Mouse (Mus musculus) hindbrain, embryonic 13.5 days (tissue): ENCODE measurements around the gene Copz1. TPM values are rescaled to one million over a fixed set of nuclear protein-coding genes. Genes with fewer than 3 reads are reported as not detected.

Experiments
- ATAC-seq: fragments of 200-750 bp; cut with Nextera tagmentation; 2 replicates; pipeline ENCODE4 v1.8.0; 2017; ENCODE audit warnings: moderate TSS enrichment; ENCODE audit not compliant: low FRiP score
- H3K27ac ChIP-seq: fragments of 300-500 bp; sonication (generic); 2 replicates; pipeline ENCODE4 v1.5.1; 2015; ENCODE audit warnings: inconsistent platforms, mild to moderate bottlenecking, moderate library complexity
- H3K27me3 ChIP-seq: fragments of 300-500 bp; sonication (generic); 2 replicates; pipeline ENCODE4 v1.6.1; 2015; ENCODE audit warnings: mild to moderate bottlenecking, inconsistent platforms
- H3K36me3 ChIP-seq: fragments of 300-500 bp; sonication (generic); 2 replicates; pipeline ENCODE4 v1.6.1; 2015; ENCODE audit warnings: mild to moderate bottlenecking, inconsistent platforms
- H3K4me1 ChIP-seq: fragments of 300-500 bp; sonication (generic); replicated peaks from 2 replicates; pipeline ENCODE4 v1.6.1; 2015; ENCODE audit warnings: inconsistent platforms
- H3K4me2 ChIP-seq: fragments of 300-500 bp; sonication (generic); 2 replicates; pipeline ENCODE4 v1.6.1; 2015; ENCODE audit warnings: inconsistent platforms, mild to moderate bottlenecking, moderate library complexity
- H3K4me3 ChIP-seq: fragments of 300-500 bp; sonication (generic); 2 replicates; pipeline ENCODE4 v1.5.1; 2015; ENCODE audit warnings: mild to moderate bottlenecking, inconsistent platforms
- H3K9ac ChIP-seq: fragments of 300-500 bp; sonication (generic); 2 replicates; pipeline ENCODE4 v1.6.1; 2015; ENCODE audit warnings: mild to moderate bottlenecking, inconsistent platforms
- H3K9me3 ChIP-seq: fragments of 300-500 bp; sonication (generic); 2 replicates; pipeline ENCODE4 v1.6.1; 2016; ENCODE audit warnings: inconsistent platforms
- WGBS: fragments of 180-500 bp; shearing (Covaris S2); methylation state at CpG from one replicate; pipeline ENCODE4 v1.1.7; 2015; 5-methylcytosine and 5-hydroxymethylcytosine counted together
- polyA plus RNA-seq: library from polyadenylated mRNA; unstranded; fragments of >200 nt; fragmentation: Nextera tagmentation; extraction: Ambion mirVana; gene quantifications from 2 replicates; pipeline ENCODE4 v1.2.1, GENCODE M21; 2015

The Copz1 gene
- polyA plus RNA-seq, 1 experiment from 2014 or later = 222 TPM

GRCm38 (mm10) chr15:103284066-103284465 lies 11.6 kb downstream of the Copz1 start:
- peaks cover 21% of the 10 kb centered on the region for H3K4me1 ChIP-seq
- no peaks in the 10 kb centered on the region for H3K27me3 ChIP-seq
- no peak overlapping the region for H3K9ac ChIP-seq
- no peak overlapping the region for H3K4me3 ChIP-seq
- H3K4me2 ChIP-seq = no peak overlapping the region
- H3K9me3 ChIP-seq = no peaks in the 10 kb centered on the region
- no peak overlapping the region for H3K27ac ChIP-seq
- peaks cover 4% of the 10 kb centered on the region; the same call in 1 of the 2 replicates for H3K36me3 ChIP-seq
- ATAC-seq = no peak
- 57% methylated on average over 3 of the region's 3 CpGs for WGBS

- Histone ChIP-seq H3K4me1 (peaks cover 27% of the 10 kb centered on the region), H3K4me2 (no peak overlapping the region), H3K36me3 (peaks cover 4% of the 10 kb centered on the region; the same call in 1 of the 2 replicates), H3K9ac (peak overlapping the region; percentile 24; the same call in 1 of the 2 replicates), H3K9me3 (no peaks in the 10 kb centered on the region), H3K4me3 (no peak overlapping the region), H3K27ac (peak overlapping the region; percentile 80), H3K27me3 (no peaks in the 10 kb centered on the region)
- ATAC-seq = no peak
- WGBS = 47% methylated on average over 2 of the region's 2 CpGs
Measured at GRCm38 (mm10) chr15:103284647-103285046, 12.1 kb downstream of the Copz1 start.

- ATAC-seq = no peak
- Histone ChIP-seq H3K9ac (no peak overlapping the region; the same call in 1 of the 2 replicates), H3K4me3 (no peak overlapping the region), H3K9me3 (no peaks in the 10 kb centered on the region), H3K4me1 (peaks cover 38% of the 10 kb centered on the region), H3K27me3 (no peaks in the 10 kb centered on the region), H3K27ac (peak overlapping the region; percentile 80), H3K4me2 (no peak overlapping the region), H3K36me3 (peaks cover 10% of the 10 kb centered on the region)
- 52% methylated on average over 1 of the region's 1 CpGs for WGBS
Measured at GRCm38 (mm10) chr15:103285778-103286417, 13.4 kb downstream of the Copz1 start.

GRCm38 (mm10) chr15:103289600-103289999 lies 17.1 kb downstream of the Copz1 start:
- Histone ChIP-seq H3K4me3 (no peak overlapping the region), H3K4me2 (no peak overlapping the region), H3K4me1 (peaks cover 42% of the 10 kb centered on the region), H3K27me3 (no peaks in the 10 kb centered on the region), H3K27ac (peak overlapping the region; percentile 84), H3K9me3 (no peaks in the 10 kb centered on the region), H3K9ac (peak overlapping the region; percentile 36), H3K36me3 (peaks cover 39% of the 10 kb centered on the region)
- ATAC-seq = no peak
- WGBS = 36% methylated on average over 5 of the region's 5 CpGs

GRCm38 (mm10) chr15:103290417-103290816 lies 17.9 kb downstream of the Copz1 start:
- Histone ChIP-seq H3K27me3 (no peaks in the 10 kb centered on the region), H3K4me2 (no peak overlapping the region), H3K27ac (peak overlapping the region; percentile 84), H3K4me1 (peaks cover 37% of the 10 kb centered on the region), H3K4me3 (no peak overlapping the region), H3K9me3 (no peaks in the 10 kb centered on the region), H3K9ac (0 out of 2 replicates have a peak overlapping the region, but pooled peaks have one; percentile 13), H3K36me3 (peaks cover 41% of the 10 kb centered on the region)
- 0 out of 2 replicates have a peak, but pooled peaks have one; percentile 16 for ATAC-seq
- 68% methylated on average over 6 of the region's 6 CpGs for WGBS

- peak; percentile 47; the same call in 1 of the 2 replicates for ATAC-seq
- Histone ChIP-seq H3K27me3 (no peaks in the 10 kb centered on the region), H3K4me1 (peaks cover 37% of the 10 kb centered on the region), H3K4me2 (no peak overlapping the region), H3K36me3 (peaks cover 43% of the 10 kb centered on the region), H3K9ac (peak overlapping the region; percentile 13; the same call in 1 of the 2 replicates), H3K4me3 (no peak overlapping the region), H3K9me3 (no peaks in the 10 kb centered on the region), H3K27ac (peak overlapping the region; percentile 70)
- 83% methylated on average over 9 of the region's 9 CpGs for WGBS
Measured at GRCm38 (mm10) chr15:103290843-103291242, 18.3 kb downstream of the Copz1 start.

GRCm38 (mm10) chr15:103292673-103293345 lies 20.3 kb downstream of the Copz1 start:
- WGBS = 83% methylated on average over 4 of the region's 4 CpGs
- Histone ChIP-seq H3K27ac (peak overlapping the region; percentile 30; the same call in 1 of the 2 replicates), H3K36me3 (peaks cover 42% of the 10 kb centered on the region), H3K9ac (no peak overlapping the region), H3K9me3 (no peaks in the 10 kb centered on the region), H3K4me2 (no peak overlapping the region), H3K27me3 (no peaks in the 10 kb centered on the region), H3K4me1 (peaks cover 53% of the 10 kb centered on the region), H3K4me3 (no peak overlapping the region)
- ATAC-seq = no peak

- H3K4me1 ChIP-seq = peaks cover 59% of the 10 kb centered on the region
- H3K4me2 ChIP-seq = no peak overlapping the region
- 99% methylated on average over 2 of the region's 2 CpGs for WGBS
- peaks cover 42% of the 10 kb centered on the region for H3K36me3 ChIP-seq
- ATAC-seq = no peak
- H3K9ac ChIP-seq = no peak overlapping the region
- H3K4me3 ChIP-seq = no peak overlapping the region
- H3K27me3 ChIP-seq = no peaks in the 10 kb centered on the region
- H3K27ac ChIP-seq = no peak overlapping the region
- no peaks in the 10 kb centered on the region for H3K9me3 ChIP-seq
Measured at GRCm38 (mm10) chr15:103293375-103293774, 20.9 kb downstream of the Copz1 start.

GRCm38 (mm10) chr15:103294649-103295048 lies 22.1 kb downstream of the Copz1 start:
- Histone ChIP-seq H3K4me1 (peaks cover 61% of the 10 kb centered on the region), H3K27ac (no peak overlapping the region), H3K36me3 (peaks cover 42% of the 10 kb centered on the region), H3K9ac (no peak overlapping the region), H3K4me2 (no peak overlapping the region), H3K27me3 (no peaks in the 10 kb centered on the region), H3K9me3 (no peaks in the 10 kb centered on the region), H3K4me3 (no peak overlapping the region)
- 71% methylated on average over 2 of the region's 2 CpGs for WGBS
- ATAC-seq = no peak

- Histone ChIP-seq H3K9ac (peak overlapping the region; percentile 35; the same call in 1 of the 2 replicates), H3K36me3 (peaks cover 37% of the 10 kb centered on the region), H3K4me3 (no peak overlapping the region), H3K9me3 (no peaks in the 10 kb centered on the region), H3K27ac (peak overlapping the region; percentile 100), H3K4me1 (peaks cover 63% of the 10 kb centered on the region), H3K27me3 (no peaks in the 10 kb centered on the region), H3K4me2 (no peak overlapping the region)
- 10% methylated on average over 5 of the region's 5 CpGs for WGBS
- no peak for ATAC-seq
Measured at GRCm38 (mm10) chr15:103295851-103296250, 23.3 kb downstream of the Copz1 start.

- Histone ChIP-seq H3K9me3 (no peaks in the 10 kb centered on the region), H3K4me2 (no peak overlapping the region), H3K27me3 (no peaks in the 10 kb centered on the region), H3K4me1 (peaks cover 72% of the 10 kb centered on the region), H3K36me3 (peaks cover 24% of the 10 kb centered on the region), H3K9ac (peak overlapping the region; percentile 39; the same call in 1 of the 2 replicates), H3K4me3 (no peak overlapping the region), H3K27ac (peak overlapping the region; percentile 100)
- 25% methylated on average over 6 of the region's 6 CpGs for WGBS
- ATAC-seq = no peak
Measured at GRCm38 (mm10) chr15:103297313-103297712, 24.8 kb downstream of the Copz1 start.

GRCm38 (mm10) chr15:103298026-103298425 lies 25.5 kb downstream of the Copz1 start:
- Histone ChIP-seq H3K4me1 (peaks cover 79% of the 10 kb centered on the region), H3K4me2 (no peak overlapping the region), H3K9me3 (no peaks in the 10 kb centered on the region), H3K27me3 (no peaks in the 10 kb centered on the region), H3K4me3 (no peak overlapping the region), H3K9ac (peak overlapping the region; percentile 39; the same call in 1 of the 2 replicates), H3K27ac (peak overlapping the region; percentile 100), H3K36me3 (peaks cover 17% of the 10 kb centered on the region)
- 33% methylated on average over 3 of the region's 3 CpGs for WGBS
- no peak for ATAC-seq
